Mouse (Mus musculus) thymus, adult 2 months (tissue): Measurements from ENCODE around the gene Nt5c2. TPM values are rescaled to one million over a fixed set of nuclear protein-coding genes. Genes with fewer than 3 reads are reported as not detected.

ENCODE experiments used
- DNase-seq: peaks from one replicate; pipeline ENCODE4 v3.0.0; 2021
- H3K27ac ChIP-seq: fragments of 200-500 bp; 2 replicates; pipeline ENCODE4 v1.5.1; 2012; ENCODE audit warnings: low read length, control low read depth; ENCODE audit not compliant: control insufficient read depth, insufficient read depth
- H3K27me3 ChIP-seq: fragments of 200-500 bp; 2 replicates; pipeline ENCODE4 v1.6.1; 2012; ENCODE audit warnings: mild to moderate bottlenecking, low read length, moderate library complexity, mixed read lengths; ENCODE audit not compliant: control insufficient read depth, insufficient read depth
- H3K36me3 ChIP-seq: fragments of 200-500 bp; 2 replicates; pipeline ENCODE4 v1.6.1; 2012; ENCODE audit warnings: mild to moderate bottlenecking, low read length, moderate library complexity; ENCODE audit not compliant: control insufficient read depth, insufficient read depth
- H3K4me1 ChIP-seq: fragments of 200-500 bp; replicated peaks from 2 replicates; pipeline ENCODE4 v1.6.1; 2012; ENCODE audit warnings: low read length; ENCODE audit not compliant: control insufficient read depth, insufficient read depth
- H3K4me3 ChIP-seq: fragments of 200-500 bp; 2 replicates; pipeline ENCODE4 v1.5.1; 2012; ENCODE audit warnings: mild to moderate bottlenecking, low read length, control low read depth, moderate library complexity; ENCODE audit not compliant: control insufficient read depth, insufficient read depth
- CTCF ChIP-seq: fragments of 200-500 bp; IDR thresholded peaks from 2 replicates; pipeline ENCODE4 v1.5.1; 2012; ENCODE audit warnings: mild to moderate bottlenecking, control low read depth, low read length, moderate library complexity, borderline replicate concordance; ENCODE audit not compliant: control insufficient read depth, poor library complexity, insufficient read depth; ENCODE audit errors: extremely low read depth
- POLR2A ChIP-seq: fragments of 200-500 bp; IDR thresholded peaks from 2 replicates; pipeline ENCODE4 v1.6.1; 2012; ENCODE audit warnings: mild to moderate bottlenecking, low read length, control low read depth, moderate library complexity; ENCODE audit not compliant: control insufficient read depth, poor library complexity, insufficient read depth; ENCODE audit errors: extremely low read depth
- WGBS: fragments of 180-500 bp; shearing (Covaris S2); methylation state at CpG from one replicate; pipeline ENCODE4 v1.1.7; 2018; 5-methylcytosine and 5-hydroxymethylcytosine counted together
- polyA plus RNA-seq: library from polyadenylated mRNA; depleted of rRNA; stranded (reverse); fragments of >200 nt; gene quantifications from 2 replicates; pipeline ENCODE4 v1.2.3, GENCODE M21; 2012

Gene Nt5c2
- polyA plus RNA-seq, 1 experiment, result 32.8 TPM

DNA sequence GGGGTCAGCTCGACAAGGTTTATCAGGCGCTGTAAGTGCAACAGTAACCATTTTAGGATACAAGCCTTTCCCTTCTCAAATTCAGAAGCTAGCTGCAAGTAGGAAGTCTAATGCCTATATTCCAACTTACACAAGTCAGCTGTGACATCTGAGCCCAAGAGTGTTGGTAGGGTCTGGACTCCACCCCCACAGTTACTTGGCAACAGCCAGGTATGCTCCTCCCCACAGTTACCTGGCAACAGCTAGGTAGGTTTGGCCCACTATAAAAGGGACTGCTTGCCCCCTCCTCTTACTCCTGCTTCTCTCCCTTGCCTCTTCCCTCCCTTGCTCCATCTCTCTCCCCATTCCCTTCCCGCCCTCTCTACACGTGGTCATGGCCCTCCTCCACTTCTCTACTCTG is 34.1 kb upstream of the Nt5c2 start:
- Histone ChIP-seq H3K36me3 (peaks cover 3% of the 10 kb centered on the region; the same call in 1 of the 2 replicates), H3K4me3 (no peak overlapping the region), H3K27ac (no peak overlapping the region), H3K4me1 (peaks cover 6% of the 10 kb centered on the region), H3K27me3 (no peaks in the 10 kb centered on the region)
- TF ChIP-seq POLR2A (no peak), CTCF (no peak)
- 83% methylated on average over 4 of the region's 4 CpGs for WGBS
- no peak for DNase-seq

- Histone ChIP-seq H3K4me1 (peaks cover 6% of the 10 kb centered on the region), H3K36me3 (peaks cover 3% of the 10 kb centered on the region; the same call in 1 of the 2 replicates), H3K4me3 (no peak overlapping the region), H3K27me3 (no peaks in the 10 kb centered on the region), H3K27ac (no peak overlapping the region)
- TF ChIP-seq POLR2A, result no peak
- TF ChIP-seq CTCF, result no peak
- no peak for DNase-seq
- WGBS, result 94% methylated on average over 13 of the region's 13 CpGs
Observed at GRCm38 (mm10) chr19:47047236-47047833, 32.4 kb upstream of the Nt5c2 start.

DNA sequence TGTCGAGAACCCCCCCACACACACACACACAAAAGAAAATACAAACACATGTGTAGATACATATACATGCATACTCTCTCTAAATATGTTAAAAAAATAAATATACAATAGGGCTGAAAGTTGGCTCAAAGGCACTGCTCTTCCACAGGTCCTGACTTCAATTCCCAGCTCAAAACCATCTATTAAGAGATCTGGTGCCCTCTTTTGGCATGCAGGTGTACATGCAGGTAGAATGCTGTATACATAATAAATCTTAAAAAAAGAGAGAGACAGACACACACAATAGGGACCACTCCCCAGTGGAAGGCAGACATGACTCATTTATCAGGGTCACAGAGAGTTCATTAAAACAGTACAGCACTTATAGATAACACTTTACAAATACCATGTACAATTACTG is 31.4 kb upstream of the Nt5c2 start:
- 96% methylated on average over 1 of the region's 1 CpGs for WGBS
- Histone ChIP-seq H3K4me3 (no peak overlapping the region), H3K27ac (no peak overlapping the region), H3K27me3 (no peaks in the 10 kb centered on the region), H3K36me3 (peaks cover 5% of the 10 kb centered on the region; the same call in 1 of the 2 replicates), H3K4me1 (peaks cover 6% of the 10 kb centered on the region)
- no peak for DNase-seq
- no peak for TF ChIP-seq CTCF
- TF ChIP-seq POLR2A, result no peak

DNA sequence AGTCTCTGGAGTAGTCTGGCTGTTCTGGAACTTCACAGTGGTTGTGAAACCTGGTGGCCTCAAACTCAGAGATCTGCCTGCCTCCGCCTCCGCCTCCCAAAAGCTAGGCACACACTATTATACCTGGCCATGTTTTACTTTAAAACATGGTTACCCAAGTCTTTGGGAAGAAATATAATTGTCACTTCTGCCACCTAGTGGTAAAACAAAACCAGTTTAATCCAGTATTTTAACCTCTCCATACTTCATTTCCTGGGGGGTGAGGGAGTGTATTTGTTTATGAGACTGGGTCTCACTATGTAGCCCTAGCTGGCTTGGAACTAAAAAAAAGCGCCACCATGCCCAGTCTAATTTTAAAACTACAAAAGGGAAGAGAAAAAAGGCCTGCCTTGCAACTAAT is 28.7 kb upstream of the Nt5c2 start:
- DNase-seq, result no peak

GRCm38 (mm10) chr19:47040720-47041473 is 25.9 kb upstream of the Nt5c2 start:
- DNase-seq, result no peak
- WGBS, result 94% methylated on average over 3 of the region's 3 CpGs
- Histone ChIP-seq H3K27me3 (no peaks in the 10 kb centered on the region), H3K27ac (no peak overlapping the region), H3K36me3 (peaks cover 24% of the 10 kb centered on the region), H3K4me3 (no peak overlapping the region), H3K4me1 (no peaks in the 10 kb centered on the region)
- no peak for TF ChIP-seq CTCF
- TF ChIP-seq POLR2A, result no peak

More for the DNA sequence above, 28.7 kb upstream of the Nt5c2 start:
- 95% methylated on average over 3 of the region's 3 CpGs for WGBS
- Histone ChIP-seq H3K27me3 (no peaks in the 10 kb centered on the region), H3K27ac (no peak overlapping the region), H3K4me1 (no peaks in the 10 kb centered on the region), H3K36me3 (peaks cover 19% of the 10 kb centered on the region), H3K4me3 (no peak overlapping the region)
- TF ChIP-seq CTCF, result no peak
- TF ChIP-seq POLR2A, result no peak

- DNase-seq, result no peak
- Histone ChIP-seq H3K27ac (no peak overlapping the region), H3K4me3 (no peak overlapping the region), H3K27me3 (no peaks in the 10 kb centered on the region), H3K36me3 (peaks cover 34% of the 10 kb centered on the region), H3K4me1 (no peaks in the 10 kb centered on the region)
- no peak for TF ChIP-seq CTCF
- no peak for TF ChIP-seq POLR2A
- 94% methylated on average over 3 of the region's 3 CpGs for WGBS
Observed at GRCm38 (mm10) chr19:47036596-47036995, 21.6 kb upstream of the Nt5c2 start.
